Mouse (Mus musculus) limb, embryonic 15.5 days (tissue): ENCODE data around the gene Tmem245. TPM values are rescaled to one million over a fixed set of nuclear protein-coding genes. Genes with fewer than 3 reads are reported as not detected.
"Not testable (repeated sequence)": the region's sequence is repeated elsewhere in the genome, so short reads cannot be mapped to it uniquely, and the experiment has no call there.

ENCODE experiments used
- ATAC-seq: fragments of 200-750 bp; cut with Nextera tagmentation; 2 replicates; pipeline ENCODE4 v1.8.0; 2017; ENCODE audit warnings: low read depth, moderate TSS enrichment; ENCODE audit not compliant: insufficient number of reproducible peaks, low FRiP score, low TSS enrichment
- H3K27ac ChIP-seq: fragments of 300-500 bp; sonication (generic); 2 replicates; pipeline ENCODE4 v1.5.1; 2015; ENCODE audit warnings: moderate library complexity, mild to moderate bottlenecking, inconsistent platforms
- H3K27me3 ChIP-seq: fragments of 300-500 bp; sonication (generic); 2 replicates; pipeline ENCODE4 v1.6.1; 2015; ENCODE audit warnings: inconsistent platforms
- H3K36me3 ChIP-seq: fragments of 300-500 bp; sonication (generic); 2 replicates; pipeline ENCODE4 v1.6.1; 2015; ENCODE audit warnings: inconsistent platforms
- H3K4me1 ChIP-seq: fragments of 300-500 bp; sonication (generic); 2 replicates; pipeline ENCODE4 v1.6.1; 2015; ENCODE audit warnings: inconsistent platforms
- H3K4me2 ChIP-seq: fragments of 300-500 bp; sonication (generic); 2 replicates; pipeline ENCODE4 v1.6.1; 2015; ENCODE audit warnings: mild to moderate bottlenecking, inconsistent platforms
- H3K4me3 ChIP-seq: fragments of 300-500 bp; sonication (generic); 2 replicates; pipeline ENCODE4 v1.5.1; 2015; ENCODE audit warnings: mild to moderate bottlenecking, inconsistent platforms
- H3K9ac ChIP-seq: fragments of 300-500 bp; sonication (generic); 2 replicates; pipeline ENCODE4 v1.6.1; 2015; ENCODE audit warnings: inconsistent platforms
- H3K9me3 ChIP-seq: fragments of 300-500 bp; sonication (generic); 2 replicates; pipeline ENCODE4 v1.6.1; 2016; ENCODE audit warnings: inconsistent platforms
- WGBS: fragments of 180-500 bp; shearing (Covaris S2); methylation state at CpG from one replicate; pipeline ENCODE4 v1.1.7; 2015; 5-methylcytosine and 5-hydroxymethylcytosine counted together
- polyA plus RNA-seq: library from polyadenylated mRNA; unstranded; fragments of >200 nt; fragmentation: Nextera tagmentation; extraction: Ambion mirVana; gene quantifications from 2 replicates; pipeline ENCODE4 v1.2.1, GENCODE M21; 2015

The Tmem245 gene
- polyA plus RNA-seq, 1 experiment from 2014 or later = 10.9 TPM

GRCm38 (mm10) chr4:56892501-56893115 lies 54.6 kb downstream of the Tmem245 start:
- Histone ChIP-seq H3K36me3 (peaks cover 36% of the 10 kb centered on the region), H3K9me3 (no peaks in the 10 kb centered on the region), H3K27ac (no peak overlapping the region), H3K4me2 (no peak overlapping the region), H3K4me1 (no peaks in the 10 kb centered on the region), H3K4me3 (no peak overlapping the region), H3K27me3 (no peaks in the 10 kb centered on the region), H3K9ac (no peak overlapping the region)
- no peak for ATAC-seq
- WGBS = 83% methylated on average over 6 of the region's 6 CpGs

- ATAC-seq = no peak
- 67% methylated on average over 5 of the region's 5 CpGs for WGBS
- H3K27me3 ChIP-seq = no peaks in the 10 kb centered on the region
- no peaks in the 10 kb centered on the region for H3K4me1 ChIP-seq
- H3K4me3 ChIP-seq = no peak overlapping the region
- peaks cover 40% of the 10 kb centered on the region for H3K36me3 ChIP-seq
- no peak overlapping the region for H3K9ac ChIP-seq
- no peak overlapping the region; the same call in 1 of the 2 replicates for H3K27ac ChIP-seq
- no peaks in the 10 kb centered on the region for H3K9me3 ChIP-seq
- H3K4me2 ChIP-seq = no peak overlapping the region
These were observed 58.8 kb downstream of the Tmem245 start for GRCm38 (mm10) chr4:56888483-56888882.

DNA sequence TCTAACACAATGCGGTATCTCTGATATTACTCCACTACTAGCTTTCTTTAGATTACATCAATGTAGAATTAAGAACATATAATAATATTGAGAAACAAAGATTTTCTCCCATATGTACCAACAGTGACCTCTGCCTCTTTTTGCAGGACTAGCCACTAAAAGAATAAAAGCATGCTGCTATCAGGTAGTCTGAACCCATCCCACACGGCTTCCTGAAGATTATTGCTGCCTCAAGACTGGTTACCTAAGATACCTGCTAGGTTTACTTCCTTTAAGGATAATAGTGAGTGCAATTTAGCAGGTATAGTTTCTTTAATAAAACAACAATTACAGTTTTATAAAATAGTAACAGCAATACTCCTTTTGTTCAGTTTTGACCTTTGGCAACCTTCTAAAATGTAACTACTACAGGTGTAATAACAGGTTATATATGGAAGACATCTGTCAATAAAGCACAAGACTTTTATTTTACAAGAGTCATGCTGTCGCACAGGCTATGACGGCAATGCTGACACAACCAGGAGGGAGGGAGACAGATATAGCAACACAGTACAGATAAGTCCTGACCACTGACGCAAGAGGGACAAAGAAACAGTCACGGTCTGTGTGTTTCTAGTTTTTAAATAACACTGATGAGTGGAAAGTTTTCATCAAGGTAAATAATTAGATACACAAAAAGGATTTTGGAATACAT lies 60.8 kb downstream of the Tmem245 start:
- Histone ChIP-seq H3K27ac (no peak overlapping the region), H3K4me2 (no peak overlapping the region), H3K4me3 (no peak overlapping the region), H3K9me3 (no peaks in the 10 kb centered on the region), H3K27me3 (no peaks in the 10 kb centered on the region), H3K4me1 (no peaks in the 10 kb centered on the region), H3K36me3 (peaks cover 48% of the 10 kb centered on the region), H3K9ac (no peak overlapping the region)
- no peak for ATAC-seq
- WGBS = 84% methylated on average over 6 of the region's 6 CpGs

DNA sequence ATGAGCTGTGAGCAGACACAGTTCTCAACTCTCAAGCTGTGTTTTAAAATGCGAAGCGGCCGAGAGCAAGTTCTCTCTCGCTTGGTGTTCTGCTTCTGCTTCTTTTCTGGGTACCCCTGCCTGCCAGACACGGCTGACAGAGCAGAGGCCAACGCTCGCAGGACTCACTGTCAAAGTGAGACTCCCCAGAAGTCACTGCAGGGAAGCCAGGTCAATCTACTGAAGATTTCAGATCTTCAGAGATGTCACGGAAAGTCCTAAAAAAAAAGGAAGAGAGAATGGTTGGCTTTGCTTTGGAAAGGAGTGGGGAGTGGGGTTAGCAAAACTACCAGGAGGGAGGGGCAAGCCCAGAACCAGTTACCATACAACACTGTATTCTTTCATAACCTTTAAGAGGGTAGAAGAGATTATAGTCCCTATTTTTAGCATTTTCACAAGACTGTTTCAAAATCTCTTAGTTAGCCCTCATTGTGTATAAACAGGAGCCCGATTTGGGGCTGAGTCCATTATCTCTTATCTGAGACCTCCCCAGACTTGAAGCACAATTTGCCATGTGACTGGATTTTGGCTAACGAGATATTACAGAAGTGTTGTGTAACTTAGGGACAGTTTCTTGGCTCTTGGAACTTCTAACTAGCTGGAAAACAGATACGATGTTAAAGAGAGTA lies 67.1 kb downstream of the Tmem245 start:
- H3K27me3 ChIP-seq = no peaks in the 10 kb centered on the region
- H3K27ac ChIP-seq = no peak overlapping the region
- ATAC-seq = no peak
- H3K4me3 ChIP-seq = no peak overlapping the region
- H3K9me3 ChIP-seq = no peaks in the 10 kb centered on the region
- no peaks in the 10 kb centered on the region for H3K4me1 ChIP-seq
- H3K4me2 ChIP-seq = no peak overlapping the region
- H3K36me3 ChIP-seq = peaks cover 47% of the 10 kb centered on the region
- H3K9ac ChIP-seq = no peak overlapping the region
- WGBS = 87% methylated on average over 11 of the region's 11 CpGs

GRCm38 (mm10) chr4:56878971-56879370 lies 68.3 kb downstream of the Tmem245 start:
- 85% methylated on average over 7 of the region's 7 CpGs for WGBS

GRCm38 (mm10) chr4:56870541-56870940 lies 76.7 kb downstream of the Tmem245 start:
- not testable (repeated sequence) for H3K27ac ChIP-seq, H3K9me3 ChIP-seq, H3K4me3 ChIP-seq, H3K27me3 ChIP-seq, H3K9ac ChIP-seq, ATAC-seq, H3K4me1 ChIP-seq, H3K4me2 ChIP-seq
- peaks cover 16% of the 10 kb centered on the region; the same call in 1 of the 2 replicates for H3K36me3 ChIP-seq
- 96% methylated on average over 11 of the region's 11 CpGs for WGBS

More at GRCm38 (mm10) chr4:56878971-56879370, 68.3 kb downstream of the Tmem245 start:
- H3K27ac ChIP-seq = no peak overlapping the region
- no peaks in the 10 kb centered on the region for H3K9me3 ChIP-seq
- peaks cover 38% of the 10 kb centered on the region for H3K36me3 ChIP-seq
- no peaks in the 10 kb centered on the region for H3K27me3 ChIP-seq
- ATAC-seq = no peak
- H3K4me2 ChIP-seq = no peak overlapping the region
- no peak overlapping the region for H3K4me3 ChIP-seq
- H3K4me1 ChIP-seq = no peaks in the 10 kb centered on the region
- H3K9ac ChIP-seq = no peak overlapping the region

DNA sequence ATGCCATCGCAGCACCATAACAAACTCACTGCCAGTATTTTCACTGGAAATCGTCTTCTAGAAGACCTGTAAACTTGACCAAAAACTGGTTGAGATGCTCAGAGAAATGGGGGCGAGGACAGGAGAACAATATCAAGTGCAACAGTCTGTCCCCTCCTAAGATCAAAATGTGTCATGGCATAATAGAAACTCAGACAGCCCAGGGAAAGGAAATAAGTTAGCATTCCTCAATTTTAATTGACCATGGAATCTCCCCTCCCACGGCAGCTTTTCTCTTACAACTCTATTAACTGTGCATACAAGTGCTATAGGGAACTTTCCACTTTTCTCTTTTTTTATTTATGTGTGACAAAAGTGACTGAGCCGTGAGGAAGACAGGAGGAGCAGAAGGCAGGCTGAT lies 79.5 kb downstream of the Tmem245 start:
- Histone ChIP-seq H3K27ac (no peak overlapping the region), H3K4me1 (peaks cover 17% of the 10 kb centered on the region), H3K4me2 (no peak overlapping the region), H3K36me3 (0 out of 2 replicates have a peak, but pooled peaks cover 10% of the 10 kb centered on the region), H3K9ac (no peak overlapping the region), H3K27me3 (no peaks in the 10 kb centered on the region), H3K4me3 (no peak overlapping the region), H3K9me3 (no peaks in the 10 kb centered on the region)
- 57% methylated on average over 5 of the region's 5 CpGs for WGBS
- ATAC-seq = no peak

GRCm38 (mm10) chr4:56865971-56866370 lies 81.3 kb downstream of the Tmem245 start:
- H3K36me3 ChIP-seq = no peaks in the 10 kb centered on the region
- no peak for ATAC-seq
- no peak overlapping the region for H3K4me2 ChIP-seq
- peak overlapping the region; percentile 7; the same call in 1 of the 2 replicates for H3K27ac ChIP-seq
- H3K9me3 ChIP-seq = no peaks in the 10 kb centered on the region
- H3K4me3 ChIP-seq = no peak overlapping the region
- WGBS = 43% methylated on average over 4 of the region's 4 CpGs
- no peaks in the 10 kb centered on the region for H3K27me3 ChIP-seq
- H3K4me1 ChIP-seq = peaks cover 17% of the 10 kb centered on the region
- no peak overlapping the region for H3K9ac ChIP-seq

DNA sequence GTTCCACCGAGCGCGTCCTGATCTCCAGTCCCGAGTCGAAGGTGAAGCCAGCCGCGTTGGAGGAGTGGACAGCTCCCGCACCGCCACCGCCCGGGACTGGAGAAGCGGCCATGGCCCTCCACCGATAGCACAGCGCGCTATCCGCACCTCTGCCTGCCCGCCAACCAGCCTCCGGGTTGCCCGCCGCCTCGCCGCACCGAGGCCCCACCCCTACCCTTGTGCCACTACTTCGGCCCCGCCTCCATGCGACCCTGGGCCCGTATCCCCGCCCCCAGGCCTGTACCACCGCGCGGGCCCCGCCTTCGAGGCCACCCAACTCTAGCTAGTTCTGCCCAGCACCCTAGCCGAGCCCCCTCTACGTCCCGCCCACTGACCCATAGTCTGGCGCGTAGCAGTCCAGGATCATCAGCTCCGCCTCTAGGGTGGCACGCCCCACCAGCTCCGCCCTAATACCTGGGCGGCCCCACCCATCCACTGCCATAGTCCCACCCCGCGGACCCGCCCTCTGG lies 82.2 kb downstream of the Tmem245 start, which contains the start of gene Ctnnal1:
Gene Ctnnal1 (minus strand): TSS at position 186 of the 509 bp plus-strand sequence.
- Histone ChIP-seq H3K9ac (peak within 1 kb of the TSS; percentile 70), H3K27ac (peak within 1 kb of the TSS; percentile 89), H3K36me3 (no peaks in the 10 kb centered on the region), H3K4me3 (peak within 1 kb of the TSS; percentile 76), H3K4me1 (peaks cover 17% of the 10 kb centered on the region), H3K27me3 (no peaks in the 10 kb centered on the region), H3K4me2 (peak within 1 kb of the TSS; percentile 92), H3K9me3 (no peaks in the 10 kb centered on the region)
- peak; percentile 94 for ATAC-seq
- WGBS = under 1% methylated on average over 45 of the region's 45 CpGs

- H3K9ac ChIP-seq = peak overlapping the region; percentile 70
- under 1% methylated on average over 49 of the region's 49 CpGs for WGBS
- no peaks in the 10 kb centered on the region for H3K27me3 ChIP-seq
- H3K4me3 ChIP-seq = peak overlapping the region; percentile 76
- H3K27ac ChIP-seq = peak overlapping the region; percentile 89
- no peaks in the 10 kb centered on the region for H3K36me3 ChIP-seq
- peak overlapping the region; percentile 92 for H3K4me2 ChIP-seq
- H3K9me3 ChIP-seq = no peaks in the 10 kb centered on the region
- ATAC-seq = peak; percentile 45
- H3K4me1 ChIP-seq = peaks cover 17% of the 10 kb centered on the region
These were observed 82.7 kb downstream of the Tmem245 start for GRCm38 (mm10) chr4:56864417-56865001.

GRCm38 (mm10) chr4:56864016-56864415 lies 83.2 kb downstream of the Tmem245 start:
- H3K9me3 ChIP-seq = no peaks in the 10 kb centered on the region
- no peak for ATAC-seq
- no peaks in the 10 kb centered on the region for H3K27me3 ChIP-seq
- WGBS = 26% methylated on average over 4 of the region's 4 CpGs
- no peak overlapping the region; the same call in 1 of the 2 replicates for H3K27ac ChIP-seq
- peaks cover 17% of the 10 kb centered on the region for H3K4me1 ChIP-seq
- peak overlapping the region; percentile 76 for H3K4me3 ChIP-seq
- no peaks in the 10 kb centered on the region for H3K36me3 ChIP-seq
- H3K9ac ChIP-seq = peak overlapping the region; percentile 70; the same call in 1 of the 2 replicates
- peak overlapping the region; percentile 92 for H3K4me2 ChIP-seq
